Mouse (Mus musculus): ENCODE measurements at regions not wholly inside any gene's neighbourhood (a gene's known extent, or its start where the extent isn't known, plus 50 kb on each side); places are given as distances from the start of the nearest gene placed in this dataset.

DNA sequence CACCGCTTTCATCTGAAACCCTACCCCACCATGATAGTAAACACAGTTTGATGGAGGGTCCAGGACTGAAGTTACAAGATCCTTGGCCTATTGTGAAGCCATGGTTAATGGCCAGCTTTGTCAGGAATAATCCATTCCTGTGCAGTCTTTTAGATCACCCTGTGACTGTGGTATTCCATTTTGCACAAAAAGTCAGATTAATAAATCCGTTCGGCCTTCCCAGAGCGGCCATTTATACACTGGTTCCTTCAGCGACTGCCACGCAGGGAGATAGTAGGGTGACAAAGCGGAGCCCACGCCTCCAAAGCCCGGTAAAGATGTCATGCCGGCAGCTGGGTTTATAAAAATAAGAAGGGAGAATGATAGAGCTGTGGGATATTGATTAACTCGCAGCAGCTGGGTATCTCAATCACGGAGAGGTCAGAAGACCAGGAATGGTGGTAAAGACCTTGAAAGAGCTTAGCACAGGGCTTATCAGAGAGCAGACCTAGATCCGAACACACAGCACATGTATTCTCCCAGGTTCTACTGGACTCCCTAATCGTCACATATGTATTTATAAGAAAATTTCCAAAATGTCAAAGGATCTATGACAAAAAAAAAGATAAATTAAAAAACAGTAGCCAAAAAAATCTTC lies 440.5 kb downstream of the Efnb2 start:
- Histone ChIP-seq H3K4me3 (ENCODE audit: low read depth, low read length) (no peak overlapping the region), H3K9me3 (replicated peaks; ENCODE audit: control insufficient read depth, insufficient read depth, low read length, poor library complexity, severe bottlenecking) (no peaks in the 10 kb centered on the region), H3K27ac (ENCODE audit: insufficient read depth, low read length) (no peak overlapping the region), H3K9ac (ENCODE audit: low read depth, poor library complexity, severe bottlenecking) (no peak overlapping the region), H3K27me3 (ENCODE audit: control insufficient read depth, insufficient read depth, low read length, poor library complexity, severe bottlenecking) (no peaks in the 10 kb centered on the region), H3K36me3 (ENCODE audit: control insufficient read depth, insufficient read depth, low read length, poor library complexity, severe bottlenecking) (no peaks in the 10 kb centered on the region), H3K4me1 (ENCODE audit: control insufficient read depth, insufficient read depth, low read length) (no peaks in the 10 kb centered on the region)
- TF ChIP-seq EP300 (IDR thresholded peaks at IDR 0.05; ENCODE audit: insufficient read depth, low read depth, low read length) (no peak), CTCF (IDR thresholded peaks at IDR 0.05; ENCODE audit: low read depth, low read length) (no peak), POLR2A (IDR thresholded peaks at IDR 0.05; ENCODE audit: insufficient read depth, low read length) (no peak)

GRCm38 (mm10) chr8:8219701-8220394 lies 441.2 kb downstream of the Efnb2 start:
- no peak overlapping the region for H3K9ac ChIP-seq (ENCODE audit: low read depth, poor library complexity, severe bottlenecking)
- TF ChIP-seq POLR2A (IDR thresholded peaks at IDR 0.05; ENCODE audit: insufficient read depth, low read length) (no peak), CTCF (IDR thresholded peaks at IDR 0.05; ENCODE audit: low read depth, low read length) (no peak), EP300 (IDR thresholded peaks at IDR 0.05; ENCODE audit: insufficient read depth, low read depth, low read length) (no peak)
- H3K4me1 ChIP-seq (ENCODE audit: control insufficient read depth, insufficient read depth, low read length): no peaks in the 10 kb centered on the region
- no peaks in the 10 kb centered on the region for H3K36me3 ChIP-seq (ENCODE audit: control insufficient read depth, insufficient read depth, low read length, poor library complexity, severe bottlenecking)
- no peaks in the 10 kb centered on the region for H3K9me3 ChIP-seq (replicated peaks; ENCODE audit: control insufficient read depth, insufficient read depth, low read length, poor library complexity, severe bottlenecking)
- no peaks in the 10 kb centered on the region for H3K27me3 ChIP-seq (ENCODE audit: control insufficient read depth, insufficient read depth, low read length, poor library complexity, severe bottlenecking)
- H3K4me3 ChIP-seq (ENCODE audit: low read depth, low read length): no peak overlapping the region
- H3K27ac ChIP-seq (ENCODE audit: insufficient read depth, low read length): no peak overlapping the region

DNA sequence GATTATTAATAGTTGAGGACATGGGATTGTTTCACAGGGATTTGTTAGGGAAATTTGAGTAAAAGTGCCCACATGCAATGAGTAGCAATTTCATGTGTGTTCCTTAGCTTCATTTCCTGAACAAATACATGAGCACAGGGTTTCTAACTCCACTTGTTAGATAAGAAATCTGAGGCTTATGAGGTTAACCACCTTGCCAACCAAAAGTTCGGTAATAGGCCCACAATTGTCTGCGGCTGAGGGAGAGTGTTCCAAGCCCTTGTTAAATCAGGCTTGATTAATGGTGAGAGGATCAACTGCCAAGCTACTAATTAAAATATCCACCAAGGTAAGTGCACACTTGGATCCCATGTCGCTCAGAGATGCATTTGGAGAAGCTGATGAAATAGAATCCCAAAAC lies 468.0 kb downstream of the Efnb2 start:
- Histone ChIP-seq H3K36me3 (ENCODE audit: control insufficient read depth, insufficient read depth, low read length, poor library complexity, severe bottlenecking) (no peaks in the 10 kb centered on the region), H3K9ac (ENCODE audit: low read depth, poor library complexity, severe bottlenecking) (no peak overlapping the region), H3K27ac (ENCODE audit: insufficient read depth, low read length) (no peak overlapping the region), H3K27me3 (ENCODE audit: control insufficient read depth, insufficient read depth, low read length, poor library complexity, severe bottlenecking) (no peaks in the 10 kb centered on the region), H3K4me1 (ENCODE audit: control insufficient read depth, insufficient read depth, low read length) (no peaks in the 10 kb centered on the region), H3K4me3 (ENCODE audit: low read depth, low read length) (no peak overlapping the region), H3K9me3 (replicated peaks; ENCODE audit: control insufficient read depth, insufficient read depth, low read length, poor library complexity, severe bottlenecking) (no peaks in the 10 kb centered on the region)
- TF ChIP-seq CTCF (IDR thresholded peaks at IDR 0.05; ENCODE audit: low read depth, low read length): no peak
- TF ChIP-seq POLR2A (IDR thresholded peaks at IDR 0.05; ENCODE audit: insufficient read depth, low read length): no peak
- TF ChIP-seq EP300 (IDR thresholded peaks at IDR 0.05; ENCODE audit: insufficient read depth, low read depth, low read length): no peak

- no peaks in the 10 kb centered on the region for H3K36me3 ChIP-seq (ENCODE audit: control insufficient read depth, insufficient read depth, low read length, poor library complexity, severe bottlenecking)
- H3K9me3 ChIP-seq (replicated peaks; ENCODE audit: control insufficient read depth, insufficient read depth, low read length, poor library complexity, severe bottlenecking): no peaks in the 10 kb centered on the region
- no peak overlapping the region for H3K27ac ChIP-seq (ENCODE audit: insufficient read depth, low read length)
- H3K9ac ChIP-seq (ENCODE audit: low read depth, poor library complexity, severe bottlenecking): no peak overlapping the region
- no peak overlapping the region for H3K4me3 ChIP-seq (ENCODE audit: low read depth, low read length)
- TF ChIP-seq CTCF (IDR thresholded peaks at IDR 0.05; ENCODE audit: low read depth, low read length) (no peak), EP300 (IDR thresholded peaks at IDR 0.05; ENCODE audit: insufficient read depth, low read depth, low read length) (no peak), POLR2A (IDR thresholded peaks at IDR 0.05; ENCODE audit: insufficient read depth, low read length) (no peak)
- no peaks in the 10 kb centered on the region for H3K4me1 ChIP-seq (ENCODE audit: control insufficient read depth, insufficient read depth, low read length)
- no peaks in the 10 kb centered on the region; the same call in 1 of the 2 replicates for H3K27me3 ChIP-seq (ENCODE audit: control insufficient read depth, insufficient read depth, low read length, poor library complexity, severe bottlenecking)
These were observed 475.0 kb downstream of the Efnb2 start for GRCm38 (mm10) chr8:8186046-8186445.

DNA sequence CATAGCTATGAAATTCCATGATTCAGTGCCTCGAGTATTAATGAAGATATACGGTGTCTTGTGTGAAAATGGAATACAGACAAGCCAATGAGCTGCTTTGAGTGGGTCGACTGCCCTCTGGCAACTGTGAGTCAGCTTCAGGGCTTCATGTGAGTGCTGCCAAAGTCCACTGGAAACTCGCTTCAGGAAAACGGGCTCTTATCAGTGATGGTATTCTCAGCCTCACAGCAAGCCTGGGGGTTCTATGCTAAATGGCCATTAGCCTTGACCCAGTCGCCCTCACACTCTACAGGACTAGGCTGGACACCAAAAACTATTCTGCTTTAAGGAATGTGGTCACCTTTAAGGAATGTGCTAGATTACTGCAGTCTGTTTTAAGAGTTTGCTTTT lies 477.8 kb downstream of the Efnb2 start:
- Histone ChIP-seq H3K4me1 (ENCODE audit: control insufficient read depth, insufficient read depth, low read length) (no peaks in the 10 kb centered on the region), H3K36me3 (ENCODE audit: control insufficient read depth, insufficient read depth, low read length, poor library complexity, severe bottlenecking) (no peaks in the 10 kb centered on the region), H3K4me3 (ENCODE audit: low read depth, low read length) (no peak overlapping the region), H3K27me3 (ENCODE audit: control insufficient read depth, insufficient read depth, low read length, poor library complexity, severe bottlenecking) (no peaks in the 10 kb centered on the region; the same call in 1 of the 2 replicates), H3K9me3 (replicated peaks; ENCODE audit: control insufficient read depth, insufficient read depth, low read length, poor library complexity, severe bottlenecking) (no peaks in the 10 kb centered on the region; the same call in 1 of the 2 replicates), H3K9ac (ENCODE audit: low read depth, poor library complexity, severe bottlenecking) (no peak overlapping the region), H3K27ac (ENCODE audit: insufficient read depth, low read length) (no peak overlapping the region)
- no peak for TF ChIP-seq CTCF (IDR thresholded peaks at IDR 0.05; ENCODE audit: low read depth, low read length)
- TF ChIP-seq EP300 (IDR thresholded peaks at IDR 0.05; ENCODE audit: insufficient read depth, low read depth, low read length): no peak
- no peak for TF ChIP-seq POLR2A (IDR thresholded peaks at IDR 0.05; ENCODE audit: insufficient read depth, low read length)

- TF ChIP-seq EP300 (IDR thresholded peaks at IDR 0.05; ENCODE audit: insufficient read depth, low read depth, low read length) (no peak), CTCF (IDR thresholded peaks at IDR 0.05; ENCODE audit: low read depth, low read length) (no peak), POLR2A (IDR thresholded peaks at IDR 0.05; ENCODE audit: insufficient read depth, low read length) (no peak)
- H3K4me1 ChIP-seq (ENCODE audit: control insufficient read depth, insufficient read depth, low read length): no peaks in the 10 kb centered on the region
- H3K9ac ChIP-seq (ENCODE audit: low read depth, poor library complexity, severe bottlenecking): no peak overlapping the region
- H3K4me3 ChIP-seq (ENCODE audit: low read depth, low read length): no peak overlapping the region
- no peak overlapping the region for H3K27ac ChIP-seq (ENCODE audit: insufficient read depth, low read length)
- no peaks in the 10 kb centered on the region for H3K36me3 ChIP-seq (ENCODE audit: control insufficient read depth, insufficient read depth, low read length, poor library complexity, severe bottlenecking)
- H3K27me3 ChIP-seq (ENCODE audit: control insufficient read depth, insufficient read depth, low read length, poor library complexity, severe bottlenecking): no peaks in the 10 kb centered on the region; the same call in 1 of the 2 replicates
- no peaks in the 10 kb centered on the region; the same call in 1 of the 2 replicates for H3K9me3 ChIP-seq (replicated peaks; ENCODE audit: control insufficient read depth, insufficient read depth, low read length, poor library complexity, severe bottlenecking)
These were observed 478.3 kb downstream of the Efnb2 start for GRCm38 (mm10) chr8:8182616-8183232.
